Mouse (Mus musculus) hindbrain, embryonic 15.5 days (tissue): ENCODE results near the gene Cdc34b. TPM values are rescaled to one million over a fixed set of nuclear protein-coding genes. Genes with fewer than 3 reads are reported as not detected.

ENCODE experiments used
- ATAC-seq: fragments of 200-750 bp; cut with Nextera tagmentation; 2 replicates; pipeline ENCODE4 v1.8.0; 2017; ENCODE audit warnings: low read depth, moderate number of reproducible peaks, moderate TSS enrichment; ENCODE audit not compliant: low FRiP score
- H3K27ac ChIP-seq: fragments of 300-500 bp; sonication (generic); replicated peaks from 2 replicates; pipeline ENCODE4 v1.5.1; 2015; ENCODE audit warnings: mild to moderate bottlenecking, inconsistent platforms
- H3K27me3 ChIP-seq: fragments of 300-500 bp; sonication (generic); 2 replicates; pipeline ENCODE4 v1.6.1; 2015; ENCODE audit warnings: control low read depth, inconsistent platforms
- H3K36me3 ChIP-seq: fragments of 300-500 bp; sonication (generic); 2 replicates; pipeline ENCODE4 v1.6.1; 2015; ENCODE audit warnings: control low read depth, inconsistent platforms
- H3K4me1 ChIP-seq: fragments of 300-500 bp; sonication (generic); replicated peaks from 2 replicates; pipeline ENCODE4 v1.6.1; 2015; ENCODE audit warnings: control low read depth, inconsistent platforms
- H3K4me2 ChIP-seq: fragments of 300-500 bp; sonication (generic); 2 replicates; pipeline ENCODE4 v1.6.1; 2015; ENCODE audit warnings: moderate library complexity, mild to moderate bottlenecking, inconsistent platforms
- H3K4me3 ChIP-seq: fragments of 300-500 bp; sonication (generic); 2 replicates; pipeline ENCODE4 v1.5.1; 2015; ENCODE audit warnings: mild to moderate bottlenecking, inconsistent platforms
- H3K9ac ChIP-seq: fragments of 300-500 bp; sonication (generic); 2 replicates; pipeline ENCODE4 v1.6.1; 2015; ENCODE audit warnings: inconsistent platforms
- H3K9me3 ChIP-seq: fragments of 300-500 bp; sonication (generic); 2 replicates; pipeline ENCODE4 v1.6.1; 2016; ENCODE audit warnings: control low read depth, inconsistent platforms
- WGBS: fragments of 180-500 bp; shearing (Covaris S2); methylation state at CpG from one replicate; pipeline ENCODE4 v1.1.7; 2015; 5-methylcytosine and 5-hydroxymethylcytosine counted together
- polyA plus RNA-seq: library from polyadenylated mRNA; unstranded; fragments of >200 nt; fragmentation: Nextera tagmentation; extraction: Ambion mirVana; gene quantifications from 2 replicates; pipeline ENCODE4 v1.2.1, GENCODE M21; 2015

Gene Cdc34b
- polyA plus RNA-seq, 1 experiment from 2014 or later, result not detected

- ATAC-seq, result no peak
- no peak overlapping the region for H3K27ac ChIP-seq
- no peak overlapping the region for H3K9ac ChIP-seq
- H3K4me3 ChIP-seq, result no peak overlapping the region
- no peaks in the 10 kb centered on the region for H3K36me3 ChIP-seq
- no peak overlapping the region for H3K4me2 ChIP-seq
- H3K4me1 ChIP-seq, result no peaks in the 10 kb centered on the region
- no peaks in the 10 kb centered on the region for H3K9me3 ChIP-seq
- no peaks in the 10 kb centered on the region for H3K27me3 ChIP-seq
- 70% methylated on average over 2 of the region's 2 CpGs for WGBS
These were observed 11.5 kb downstream of the Cdc34b start for GRCm38 (mm10) chr11:94752946-94753713.

- 90% methylated on average over 6 of the region's 6 CpGs for WGBS
- H3K9ac ChIP-seq, result no peak overlapping the region
- ATAC-seq, result no peak
These were observed 18.3 kb downstream of the Cdc34b start for GRCm38 (mm10) chr11:94759916-94760315.

GRCm38 (mm10) chr11:94760364-94760763 lies 18.8 kb downstream of the Cdc34b start:
- ATAC-seq, result no peak
- Histone ChIP-seq H3K27me3 (no peaks in the 10 kb centered on the region), H3K4me3 (no peak overlapping the region), H3K36me3 (no peaks in the 10 kb centered on the region), H3K27ac (no peak overlapping the region), H3K4me2 (no peak overlapping the region), H3K9ac (no peak overlapping the region), H3K9me3 (no peaks in the 10 kb centered on the region), H3K4me1 (no peaks in the 10 kb centered on the region)
- 88% methylated on average over 3 of the region's 3 CpGs for WGBS

More at GRCm38 (mm10) chr11:94759916-94760315, 18.3 kb downstream of the Cdc34b start:
- Histone ChIP-seq H3K4me3 (no peak overlapping the region), H3K27ac (no peak overlapping the region), H3K27me3 (no peaks in the 10 kb centered on the region), H3K36me3 (no peaks in the 10 kb centered on the region), H3K9me3 (no peaks in the 10 kb centered on the region), H3K4me1 (no peaks in the 10 kb centered on the region), H3K4me2 (no peak overlapping the region)

GRCm38 (mm10) chr11:94760799-94761198 lies 19.2 kb downstream of the Cdc34b start:
- H3K9me3 ChIP-seq, result no peaks in the 10 kb centered on the region
- H3K27me3 ChIP-seq, result no peaks in the 10 kb centered on the region
- no peak overlapping the region for H3K4me2 ChIP-seq
- no peak overlapping the region for H3K9ac ChIP-seq
- H3K4me1 ChIP-seq, result no peaks in the 10 kb centered on the region
- ATAC-seq, result no peak
- H3K27ac ChIP-seq, result no peak overlapping the region
- no peak overlapping the region for H3K4me3 ChIP-seq
- 80% methylated on average over 7 of the region's 7 CpGs for WGBS
- no peaks in the 10 kb centered on the region for H3K36me3 ChIP-seq

- no peak overlapping the region for H3K4me3 ChIP-seq
- no peak for ATAC-seq
- WGBS, result 86% methylated on average over 1 of the region's 1 CpGs
- H3K4me2 ChIP-seq, result no peak overlapping the region
- H3K9me3 ChIP-seq, result no peaks in the 10 kb centered on the region
- no peaks in the 10 kb centered on the region for H3K27me3 ChIP-seq
- no peak overlapping the region for H3K27ac ChIP-seq
- H3K9ac ChIP-seq, result no peak overlapping the region
- H3K4me1 ChIP-seq, result no peaks in the 10 kb centered on the region
- H3K36me3 ChIP-seq, result no peaks in the 10 kb centered on the region
These were observed 20.7 kb downstream of the Cdc34b start for GRCm38 (mm10) chr11:94762281-94762680.

- H3K9ac ChIP-seq, result no peak overlapping the region
- 37% methylated on average over 6 of the region's 6 CpGs for WGBS
- H3K27me3 ChIP-seq, result no peaks in the 10 kb centered on the region
These were observed 21.2 kb downstream of the Cdc34b start for GRCm38 (mm10) chr11:94762775-94763174.

GRCm38 (mm10) chr11:94767241-94767640 lies 25.7 kb downstream of the Cdc34b start:
- Histone ChIP-seq H3K36me3 (no peaks in the 10 kb centered on the region), H3K27me3 (no peaks in the 10 kb centered on the region), H3K9me3 (no peaks in the 10 kb centered on the region), H3K4me1 (no peaks in the 10 kb centered on the region), H3K9ac (no peak overlapping the region), H3K4me3 (no peak overlapping the region), H3K4me2 (no peak overlapping the region), H3K27ac (no peak overlapping the region)
- no peak for ATAC-seq
- WGBS, result 93% methylated on average over 2 of the region's 2 CpGs

More at GRCm38 (mm10) chr11:94762775-94763174, 21.2 kb downstream of the Cdc34b start:
- Histone ChIP-seq H3K27ac (no peak overlapping the region), H3K4me3 (no peak overlapping the region), H3K4me2 (no peak overlapping the region), H3K9me3 (no peaks in the 10 kb centered on the region), H3K36me3 (no peaks in the 10 kb centered on the region), H3K4me1 (no peaks in the 10 kb centered on the region)
- ATAC-seq, result no peak

GRCm38 (mm10) chr11:94772363-94773055 lies 30.9 kb downstream of the Cdc34b start:
- WGBS, result 85% methylated on average over 3 of the region's 3 CpGs
- Histone ChIP-seq H3K27me3 (no peaks in the 10 kb centered on the region), H3K4me3 (no peak overlapping the region), H3K27ac (no peak overlapping the region), H3K9me3 (no peaks in the 10 kb centered on the region), H3K4me2 (no peak overlapping the region), H3K4me1 (no peaks in the 10 kb centered on the region), H3K36me3 (no peaks in the 10 kb centered on the region), H3K9ac (no peak overlapping the region)
- no peak for ATAC-seq

- H3K27ac ChIP-seq, result no peak overlapping the region
- H3K9ac ChIP-seq, result no peak overlapping the region
- H3K4me3 ChIP-seq, result no peak overlapping the region
- no peak for ATAC-seq
- H3K36me3 ChIP-seq, result no peaks in the 10 kb centered on the region
- 92% methylated on average over 1 of the region's 1 CpGs for whole genome bisulfite sequencing
- no peak overlapping the region for H3K4me2 ChIP-seq
- no peaks in the 10 kb centered on the region for H3K9me3 ChIP-seq
- no peaks in the 10 kb centered on the region for H3K4me1 ChIP-seq
- H3K27me3 ChIP-seq, result no peaks in the 10 kb centered on the region
These were observed 32.3 kb downstream of the Cdc34b start for GRCm38 (mm10) chr11:94773851-94774250.

- ATAC-seq, result no peak
- no peaks in the 10 kb centered on the region for H3K27me3 ChIP-seq
- no peak overlapping the region for H3K4me3 ChIP-seq
- no peak overlapping the region for H3K9ac ChIP-seq
- H3K36me3 ChIP-seq, result no peaks in the 10 kb centered on the region
- no peak overlapping the region for H3K27ac ChIP-seq
- no peak overlapping the region for H3K4me2 ChIP-seq
- 92% methylated on average over 5 of the region's 5 CpGs for WGBS
- H3K4me1 ChIP-seq, result no peaks in the 10 kb centered on the region
- no peaks in the 10 kb centered on the region for H3K9me3 ChIP-seq
These were observed 33.4 kb downstream of the Cdc34b start for GRCm38 (mm10) chr11:94774887-94775497.

GRCm38 (mm10) chr11:94782603-94783002 lies 41.0 kb downstream of the Cdc34b start, which contains the start of gene Tmem92:
Gene Tmem92, minus strand, starts transcription at chr11:94782703.
- no peak for ATAC-seq

GRCm38 (mm10) chr11:94785247-94785646 lies 43.7 kb downstream of the Cdc34b start:
- no peak overlapping the region for H3K27ac ChIP-seq
- no peaks in the 10 kb centered on the region for H3K27me3 ChIP-seq
- no peak overlapping the region for H3K4me2 ChIP-seq
- no peak overlapping the region for H3K9ac ChIP-seq
- ATAC-seq, result no peak
- no peak overlapping the region for H3K4me3 ChIP-seq
- no peaks in the 10 kb centered on the region for H3K36me3 ChIP-seq
- H3K4me1 ChIP-seq, result no peaks in the 10 kb centered on the region
- WGBS, result 7% methylated on average over 2 of the region's 2 CpGs
- H3K9me3 ChIP-seq, result no peaks in the 10 kb centered on the region

More at GRCm38 (mm10) chr11:94782603-94783002, 41.0 kb downstream of the Cdc34b start, which contains the start of gene Tmem92:
- Histone ChIP-seq H3K9me3 (no peaks in the 10 kb centered on the region), H3K4me3 (no peak within 1 kb of the TSS), H3K27me3 (no peaks in the 10 kb centered on the region), H3K4me2 (no peak within 1 kb of the TSS), H3K4me1 (no peaks in the 10 kb centered on the region), H3K9ac (no peak within 1 kb of the TSS), H3K27ac (no peak within 1 kb of the TSS), H3K36me3 (no peaks in the 10 kb centered on the region)
